Mouse (Mus musculus): ENCODE results near the gene Dab1.
A peak's percentile ranks its signal among the peaks of the same experiment; 100 is the strongest.

Dab1 gene

DNA sequence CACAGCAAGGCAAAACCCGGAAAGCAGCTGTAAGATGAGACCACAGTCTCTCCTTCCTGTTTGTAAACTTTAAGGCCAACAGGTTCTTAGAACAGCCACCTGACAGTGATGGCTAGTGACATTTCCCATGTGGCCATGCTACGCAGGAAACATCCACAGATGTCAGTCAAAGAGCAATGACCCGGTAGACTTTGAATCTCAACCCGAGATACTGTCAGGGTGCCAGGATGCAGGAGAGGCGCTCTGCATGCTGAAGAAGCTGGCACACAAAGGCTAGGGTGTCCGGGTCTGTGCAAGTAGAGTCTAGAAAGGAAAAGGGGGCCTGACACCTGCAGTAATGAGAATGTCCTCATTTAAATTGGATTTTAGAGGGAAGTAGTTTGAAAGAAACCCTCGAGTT, 222.0 kb downstream of the Dab1 start:
- DNase-seq, result no peak

DNA sequence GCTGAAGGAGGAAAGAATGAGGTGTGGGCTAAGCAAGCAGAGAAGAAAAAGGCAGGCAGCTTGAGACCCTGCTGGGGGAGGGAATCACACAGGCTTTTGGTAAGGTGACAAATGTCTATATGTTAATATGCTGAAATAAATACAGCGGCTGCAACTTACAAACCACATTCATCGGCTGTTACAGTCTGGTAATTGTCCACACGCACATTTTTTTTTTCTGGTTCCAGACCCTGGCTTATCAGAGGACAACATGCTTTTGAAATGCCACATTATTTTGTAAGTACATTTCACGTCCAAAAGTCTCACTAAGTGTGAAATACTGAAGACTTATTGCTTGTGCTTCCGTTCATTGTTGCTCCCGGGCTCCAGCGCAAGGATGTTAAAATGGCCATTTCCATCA, 225.5 kb downstream of the Dab1 start:
- DNase-seq, result no peak

DNA sequence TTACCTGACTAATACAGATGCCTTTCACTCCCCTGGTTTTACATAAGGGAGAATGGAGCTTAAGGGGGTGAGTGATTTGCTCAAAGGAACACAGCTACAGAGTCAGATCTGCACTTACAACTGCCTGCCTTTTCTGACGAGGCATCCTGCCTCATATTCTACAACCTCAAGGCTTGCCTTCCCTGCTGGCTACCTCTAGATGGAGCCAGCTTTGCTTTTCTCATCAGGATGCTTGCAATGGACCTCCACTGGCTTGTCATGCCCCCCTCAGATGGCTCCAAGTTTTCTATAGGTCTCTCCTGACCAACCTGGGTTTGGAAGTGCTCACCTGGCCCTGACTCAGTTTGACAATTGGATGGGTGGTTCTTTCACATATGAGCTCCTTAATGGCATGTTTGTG, 238.0 kb downstream of the Dab1 start:
- no peak for DNase-seq

DNA sequence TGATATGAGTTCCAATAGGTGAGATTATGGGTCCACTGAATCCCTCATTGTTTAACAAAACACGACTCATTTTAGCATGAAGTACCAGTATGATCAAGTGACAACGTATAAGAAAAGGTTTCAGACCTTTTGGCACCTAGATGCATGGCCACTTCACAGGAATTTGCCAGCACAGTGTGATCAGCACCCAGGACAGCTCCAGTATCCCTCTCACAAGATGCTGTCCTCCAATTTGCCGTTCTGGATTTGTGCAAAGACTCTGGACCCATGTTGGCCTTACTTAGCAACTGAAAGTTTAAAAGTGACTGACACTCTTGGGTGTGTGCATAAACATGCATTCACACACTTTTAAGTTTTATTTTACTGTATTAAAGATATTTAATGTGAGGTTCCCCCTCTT, 256.4 kb downstream of the Dab1 start:
- no peak for DNase-seq

DNA sequence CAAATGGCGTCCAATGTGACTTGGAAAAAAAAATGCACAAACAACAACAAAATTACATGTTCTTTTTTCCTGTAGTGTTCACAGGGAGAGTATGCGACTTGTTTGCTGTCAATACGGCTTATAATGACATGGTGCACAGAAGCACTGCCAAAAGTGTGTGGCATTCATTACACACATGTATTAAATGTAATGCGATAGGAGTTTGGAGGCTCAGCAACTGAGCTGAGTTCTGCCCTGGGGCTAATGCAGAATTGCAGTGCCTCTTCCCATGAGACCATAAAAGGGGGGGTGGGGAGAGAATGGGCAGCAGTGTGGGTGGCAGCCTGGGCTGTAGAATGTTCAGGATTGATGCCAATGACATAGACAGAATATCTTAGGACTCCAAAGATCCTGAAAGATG, 259.7 kb downstream of the Dab1 start:
- no peak for DNase-seq

DNA sequence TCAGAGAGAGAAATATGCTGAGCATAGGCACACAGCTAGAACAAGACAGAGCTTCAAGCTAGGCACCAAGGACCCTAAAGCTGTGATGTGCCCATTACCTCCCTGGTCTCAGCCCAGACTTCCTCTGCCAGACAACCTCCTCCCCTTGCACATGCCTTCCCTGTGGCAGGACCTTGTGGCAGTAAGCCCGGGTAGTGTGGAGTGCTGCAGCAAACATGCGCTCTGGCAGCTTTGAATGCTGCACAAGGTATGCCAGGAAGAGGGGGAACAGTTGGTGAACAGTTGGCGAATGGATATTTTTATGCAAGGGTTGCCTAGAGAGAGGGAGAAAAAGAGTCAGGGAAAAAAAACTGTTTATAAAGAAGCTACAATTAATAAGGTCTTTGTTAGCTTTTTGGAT, 262.5 kb downstream of the Dab1 start:
- peak; percentile 83 for DNase-seq

DNA sequence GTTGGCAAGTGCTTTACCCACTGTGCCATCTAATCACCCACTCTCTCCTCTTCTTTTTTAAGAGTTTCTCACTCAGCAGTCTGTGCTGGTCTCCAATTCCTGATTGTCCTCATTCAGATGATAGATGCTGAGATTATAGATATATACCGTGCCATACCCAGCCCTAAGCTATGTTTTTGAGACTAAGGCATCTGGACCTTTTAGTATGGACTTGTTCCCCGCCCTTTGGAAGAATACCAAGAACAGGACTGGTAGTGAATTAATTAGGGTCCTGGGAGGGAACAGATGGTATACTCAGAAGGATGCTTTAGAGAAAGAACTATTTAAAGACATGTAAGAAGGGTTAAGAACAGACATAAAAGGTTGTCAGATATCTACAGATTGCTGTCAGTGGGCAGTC, 268.9 kb downstream of the Dab1 start:
- no peak for DNase-seq

DNA sequence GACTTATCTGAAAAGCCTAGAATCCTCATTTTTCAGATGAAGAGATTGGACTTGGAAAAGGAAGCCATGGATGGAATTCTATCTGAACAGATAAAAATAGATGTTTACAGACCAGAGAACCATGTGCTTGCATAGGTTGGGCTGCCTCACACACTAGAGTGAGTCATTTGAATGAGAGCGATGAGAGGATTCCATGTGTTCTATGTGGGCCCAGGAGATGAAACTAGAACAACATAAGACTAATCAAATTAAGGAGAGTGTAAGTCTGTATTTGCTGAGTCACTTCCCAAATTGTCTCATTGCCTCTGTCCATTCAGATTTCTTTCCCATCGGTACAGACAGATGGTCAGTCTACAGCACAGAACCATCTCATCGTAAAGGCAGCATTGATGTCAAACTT, 270.0 kb downstream of the Dab1 start:
- DNase-seq, result no peak

DNA sequence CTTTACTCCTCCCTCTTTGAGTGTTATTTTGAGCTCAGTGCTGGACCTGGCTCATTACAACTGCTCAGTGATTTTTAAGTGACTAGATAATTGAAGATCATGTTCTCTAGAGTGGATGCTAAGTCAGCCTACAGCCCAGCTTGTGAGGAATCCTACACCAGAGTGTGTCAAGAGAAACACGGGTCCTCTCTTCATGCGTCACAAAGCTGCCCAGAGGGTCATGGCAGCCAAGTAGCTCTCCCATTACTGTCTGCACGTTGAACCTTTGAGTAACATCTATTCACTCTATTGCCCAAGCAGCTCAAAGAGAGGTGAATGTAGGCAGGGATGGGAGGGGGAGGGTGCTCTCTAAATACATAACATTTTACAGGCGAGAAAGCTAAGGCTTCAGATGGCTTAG, 277.6 kb downstream of the Dab1 start:
- DNase-seq, result no peak

DNA sequence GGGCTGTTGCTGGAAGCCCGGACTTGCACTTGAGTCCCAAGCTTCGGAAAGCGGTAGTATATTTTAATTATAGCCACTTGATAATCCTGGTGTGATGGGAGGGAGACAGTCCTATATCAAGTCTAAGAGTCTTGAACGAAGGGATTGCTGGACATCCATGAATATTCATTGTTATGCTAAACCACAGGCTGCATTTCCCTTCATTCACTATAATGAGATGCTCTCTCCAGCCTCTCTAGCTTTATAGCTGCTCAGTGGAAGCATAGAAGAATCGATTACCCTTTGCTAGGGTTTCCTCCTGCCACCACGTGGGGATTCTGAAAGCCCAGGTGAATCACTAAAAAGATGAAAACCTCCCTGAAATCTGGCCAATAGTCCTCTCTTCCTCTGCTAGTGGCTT, 278.5 kb downstream of the Dab1 start:
- DNase-seq, result no peak

DNA sequence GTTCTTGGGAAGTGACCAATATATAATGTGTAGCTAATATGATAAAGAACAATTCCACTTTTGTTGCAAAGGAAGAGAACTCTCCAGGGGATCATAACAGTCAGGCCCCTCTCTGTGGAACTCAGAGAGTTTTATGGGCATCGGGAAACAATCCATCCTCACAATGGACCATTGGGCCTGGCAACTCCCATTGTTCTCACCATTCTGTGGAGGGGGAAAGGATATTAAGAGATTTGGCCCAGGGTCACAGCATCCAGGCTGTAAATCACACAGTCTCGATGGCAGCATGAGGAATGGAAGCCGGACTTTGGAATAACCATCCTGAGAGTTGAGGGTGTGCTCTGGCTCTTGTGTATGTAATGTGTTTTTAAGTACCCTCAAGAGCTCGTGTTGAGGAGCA, 292.3 kb downstream of the Dab1 start:
- no peak for DNase-seq

DNA sequence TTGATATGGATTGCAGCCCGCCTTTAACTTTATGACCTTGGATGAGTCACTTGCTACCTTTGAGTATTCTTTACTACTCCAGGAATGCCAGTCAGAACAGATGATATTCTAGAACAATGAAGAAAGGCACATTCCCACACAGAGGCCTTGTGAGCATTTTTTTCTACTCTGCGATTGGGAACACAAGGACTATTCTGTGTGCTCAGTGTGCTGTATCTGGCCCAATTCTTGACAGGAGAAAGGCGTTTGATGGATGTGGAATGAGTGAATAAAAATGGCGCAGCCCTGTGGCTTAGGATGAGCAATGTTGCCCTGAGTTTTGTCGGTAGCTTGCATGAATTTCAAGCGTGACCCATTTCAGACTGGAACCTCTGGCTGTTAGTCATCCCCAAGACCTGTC, 292.9 kb downstream of the Dab1 start:
- DNase-seq, result no peak

DNA sequence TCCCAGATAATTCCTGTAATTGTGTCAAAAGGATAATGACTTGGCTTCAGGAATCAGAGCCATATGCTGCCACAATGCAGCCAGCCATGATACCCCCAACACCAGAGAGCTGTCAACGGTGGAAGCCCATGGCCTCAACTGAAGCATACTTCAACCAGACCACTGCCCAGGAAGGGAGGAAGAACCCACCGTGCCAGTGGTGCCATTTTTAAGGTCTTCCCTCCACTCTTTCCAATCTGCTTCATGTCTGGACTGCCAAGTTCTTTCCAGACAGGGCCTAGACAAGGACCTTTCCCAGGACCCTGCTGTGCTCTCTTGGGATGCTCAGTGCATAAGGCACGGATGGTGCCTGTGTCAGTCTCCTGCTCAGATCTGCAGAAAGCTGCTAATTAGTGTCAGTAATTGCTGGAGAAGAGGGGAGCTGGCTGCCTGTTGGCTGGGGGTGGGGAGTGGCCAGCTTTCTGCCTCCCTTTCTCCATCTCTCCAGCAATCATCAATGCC, 303.3 kb downstream of the Dab1 start:
- DNase-seq, result peak; percentile 35

DNA sequence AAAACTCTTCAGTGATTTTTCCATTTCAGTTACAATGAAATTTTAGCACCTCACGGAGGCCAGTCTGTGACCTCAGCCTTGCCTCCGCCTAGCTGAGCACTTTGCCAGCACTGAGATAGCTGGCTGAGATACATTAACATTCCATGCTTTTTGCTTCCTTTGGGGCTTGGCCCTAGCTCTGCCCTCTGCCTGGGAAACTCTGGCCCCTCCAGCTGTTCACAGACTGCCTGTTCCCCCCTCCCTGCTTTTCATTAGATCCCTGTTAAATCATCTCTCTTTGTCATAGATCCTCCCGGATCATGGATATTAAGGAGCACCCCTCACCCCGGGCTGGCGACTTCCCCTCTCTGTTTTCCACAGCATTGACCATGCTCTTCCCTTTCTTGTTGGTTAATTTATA, 307.5 kb downstream of the Dab1 start:
- DNase-seq, result no peak

DNA sequence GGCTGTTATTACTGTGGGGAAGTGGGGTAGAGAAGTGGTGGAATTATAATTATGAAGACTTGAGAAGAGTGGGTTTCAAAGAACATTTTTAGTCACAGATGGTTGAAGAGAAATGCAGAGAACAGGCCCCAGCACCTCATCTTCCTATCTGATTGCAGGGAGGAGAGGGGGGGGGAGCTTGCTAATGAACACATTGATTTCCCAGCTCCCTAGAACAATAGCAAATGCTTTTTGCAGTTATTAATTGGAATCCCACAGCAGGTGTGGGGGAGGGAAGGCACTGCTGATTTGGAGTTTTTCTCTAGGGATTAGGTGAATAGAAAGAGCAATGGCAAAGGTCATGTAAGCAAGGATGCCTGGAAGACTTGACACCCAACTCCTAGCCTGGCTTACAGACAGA, 310.5 kb downstream of the Dab1 start:
- DNase-seq, result no peak

DNA sequence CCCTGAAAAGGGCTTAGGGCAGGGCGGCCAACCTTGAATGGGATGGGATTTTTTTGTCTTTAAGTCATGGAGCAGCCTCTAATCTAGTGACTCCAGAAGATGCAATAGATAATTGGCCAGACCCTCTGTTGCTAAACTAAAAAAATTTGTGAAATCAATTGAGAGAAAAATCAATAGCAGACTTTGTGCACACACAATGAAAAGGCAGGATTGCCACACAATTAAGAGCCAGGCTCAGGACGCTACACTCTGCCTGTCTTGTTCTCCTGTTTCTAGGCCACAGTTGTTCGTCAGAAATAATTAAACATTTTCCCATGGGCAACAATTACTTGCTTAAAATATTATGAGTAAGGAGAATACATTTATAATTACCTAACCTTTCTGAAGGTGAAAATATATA, 315.2 kb downstream of the Dab1 start:
- DNase-seq, result no peak

DNA sequence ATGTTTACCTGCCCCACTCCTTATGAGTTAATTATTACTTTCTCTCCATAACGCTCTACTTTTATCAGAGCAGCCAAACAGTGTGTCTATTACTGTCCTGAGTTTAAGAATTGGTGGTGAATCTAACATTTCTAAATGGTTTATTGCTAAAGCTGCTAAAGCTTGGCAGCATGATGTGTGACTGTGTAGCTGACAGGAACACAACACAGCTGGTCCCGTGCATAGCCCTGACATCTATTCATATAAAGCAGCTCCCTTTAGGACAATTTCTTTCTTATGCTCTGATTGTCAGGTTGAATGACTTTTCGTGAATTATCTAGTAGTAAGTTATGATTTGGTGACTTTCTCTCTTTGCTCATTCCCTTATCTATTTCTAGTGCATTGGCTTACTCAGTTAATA, 329.1 kb downstream of the Dab1 start:
- DNase-seq, result no peak

DNA sequence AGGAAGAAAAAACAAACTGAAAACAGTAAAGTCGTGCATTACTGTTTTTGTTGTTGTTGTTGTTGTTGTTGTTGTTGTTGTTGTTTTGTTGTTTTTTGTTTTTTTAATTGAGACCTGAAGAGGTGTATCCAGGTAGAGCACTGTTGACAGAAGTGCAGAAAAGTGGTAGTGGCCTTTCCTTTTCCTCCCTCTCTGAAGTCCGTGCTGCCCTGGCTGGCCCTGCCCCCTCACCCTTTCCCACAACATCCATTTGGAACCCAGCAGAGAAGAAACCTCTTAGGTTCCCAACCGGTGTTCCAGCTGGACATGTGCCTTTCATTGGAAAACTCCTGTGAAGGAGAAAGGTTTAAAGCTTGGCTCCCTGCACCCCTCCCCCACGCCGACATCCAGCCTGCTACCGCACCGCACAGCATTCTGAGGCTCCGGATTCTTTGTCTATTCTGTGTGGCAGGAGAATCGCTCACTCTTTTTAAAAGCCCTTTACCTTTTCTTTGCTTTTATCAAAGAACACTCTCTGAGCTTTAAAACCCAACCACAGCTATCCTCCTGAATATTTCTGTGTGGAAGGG, 334.6 kb downstream of the Dab1 start:
- DNase-seq, result no peak

DNA sequence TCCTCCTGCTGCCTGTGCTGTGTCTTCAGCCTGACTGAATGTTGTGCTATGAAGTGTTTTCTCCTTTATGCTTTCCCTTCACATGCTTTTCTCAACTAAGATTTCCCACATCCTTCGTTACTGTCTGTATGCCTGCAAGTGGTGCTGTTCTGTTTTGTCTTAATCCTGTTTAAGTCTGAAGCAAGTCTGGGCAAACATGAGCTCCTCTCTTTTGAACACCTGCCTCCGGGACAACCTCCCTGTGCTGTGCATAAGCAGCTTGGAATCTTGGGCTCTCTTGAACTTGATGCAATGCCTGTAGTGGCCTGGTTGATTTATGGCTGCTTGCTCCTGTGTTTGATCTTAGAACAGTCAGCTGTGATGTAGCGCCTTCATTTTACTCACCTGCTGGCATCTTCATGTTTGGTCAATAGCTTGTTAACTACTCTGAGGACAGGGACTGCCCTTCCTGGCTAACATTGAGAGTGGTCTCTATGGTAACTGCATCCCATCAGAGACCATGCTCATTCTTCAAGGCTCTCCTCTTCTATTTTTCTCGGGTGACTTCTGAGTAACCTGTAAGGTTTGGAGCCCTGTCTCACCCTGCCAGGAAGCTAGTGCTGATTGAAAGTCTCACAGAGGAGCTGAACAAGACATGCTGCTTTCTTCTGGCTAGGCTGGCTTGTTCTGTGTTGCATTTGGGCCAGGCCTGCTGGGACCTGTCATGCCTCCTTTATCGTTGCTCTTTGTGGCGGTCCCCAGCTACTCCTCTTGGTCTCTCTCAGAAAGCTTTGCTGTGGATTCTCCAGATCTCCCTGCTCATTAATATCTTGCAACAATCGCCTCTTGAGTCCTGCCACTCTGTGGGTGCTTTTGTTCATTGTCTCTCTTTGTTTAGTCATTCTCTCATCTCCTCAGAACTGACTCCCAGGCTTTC, 342.2 kb downstream of the Dab1 start:
- DNase-seq, result no peak

DNA sequence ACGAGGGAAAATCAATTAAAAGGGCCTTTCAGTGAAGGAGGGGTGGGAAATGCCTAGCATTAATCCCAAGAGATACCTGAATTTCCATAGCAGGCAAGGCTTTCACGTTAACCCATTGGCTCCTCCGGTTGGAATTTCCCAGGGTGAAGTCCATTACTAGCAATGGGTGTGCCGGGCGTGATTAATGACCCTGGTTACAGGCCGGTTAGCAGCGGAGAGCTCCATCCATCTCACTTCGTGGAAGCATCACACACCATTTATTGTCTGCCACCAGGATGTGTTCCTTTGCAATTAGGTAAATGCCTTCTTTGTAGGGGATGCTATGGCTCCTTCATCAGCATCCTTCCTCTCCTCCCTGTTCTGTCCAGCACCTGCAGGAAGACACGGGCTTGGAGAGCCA, 350.7 kb downstream of the Dab1 start:
- no peak for DNase-seq

DNA sequence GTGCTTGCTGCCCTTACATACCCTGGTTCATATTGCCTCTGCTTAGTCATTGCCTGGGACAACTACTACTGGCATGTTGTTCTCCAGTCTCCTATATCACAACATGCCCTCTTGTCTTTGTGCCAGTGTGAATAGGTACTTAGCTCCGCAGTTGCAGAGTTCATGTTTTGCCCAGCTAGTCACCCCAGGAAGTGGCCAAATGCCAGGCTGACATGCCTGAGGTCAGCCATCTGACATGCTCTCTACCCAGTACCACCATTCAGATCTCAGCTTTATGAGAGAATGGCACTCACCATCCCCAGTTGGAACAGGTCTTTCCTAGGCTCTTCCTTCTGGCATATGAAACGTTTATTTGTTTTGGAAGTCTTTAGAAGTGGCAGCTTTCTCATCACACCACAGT, 355.4 kb downstream of the Dab1 start:
- no peak for DNase-seq

DNA sequence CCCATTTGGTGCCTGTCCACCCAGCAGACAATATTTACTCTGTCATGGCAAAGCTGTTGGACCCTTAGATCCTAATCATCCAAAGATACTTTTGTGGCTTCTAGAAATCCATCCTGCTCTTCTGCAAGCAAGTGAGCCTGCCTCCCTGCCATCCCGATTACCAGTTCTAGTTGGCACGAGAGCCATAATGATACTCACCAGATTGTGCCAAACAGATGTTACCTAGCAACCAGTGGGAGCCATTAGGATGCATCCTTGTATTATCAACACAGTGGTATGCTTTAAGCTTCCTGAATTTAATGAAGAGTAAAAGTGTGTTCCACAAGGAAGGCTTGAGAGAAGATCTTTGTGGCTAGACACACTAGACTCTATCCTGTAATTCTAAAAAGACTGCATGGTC, 355.8 kb downstream of the Dab1 start:
- DNase-seq, result no peak

DNA sequence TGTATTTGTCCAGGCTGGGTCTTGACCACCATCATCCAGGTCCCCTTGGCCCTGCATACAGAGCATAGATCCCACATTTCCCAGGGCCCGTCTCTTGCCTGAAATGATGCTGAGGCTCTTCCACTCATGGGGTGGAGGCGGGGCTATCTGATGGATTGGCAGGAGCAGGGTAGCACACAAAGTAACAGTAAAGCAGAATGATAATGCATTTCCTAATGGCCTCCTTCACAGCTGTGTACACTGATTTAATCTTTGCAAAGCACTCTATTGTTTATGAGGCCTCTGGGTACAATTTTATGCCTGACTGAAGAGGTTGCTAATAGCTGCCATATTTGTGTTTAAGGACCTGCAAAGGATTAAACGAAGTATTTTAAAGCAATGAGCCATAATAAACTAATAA, 374.7 kb downstream of the Dab1 start:
- DNase-seq, result no peak

DNA sequence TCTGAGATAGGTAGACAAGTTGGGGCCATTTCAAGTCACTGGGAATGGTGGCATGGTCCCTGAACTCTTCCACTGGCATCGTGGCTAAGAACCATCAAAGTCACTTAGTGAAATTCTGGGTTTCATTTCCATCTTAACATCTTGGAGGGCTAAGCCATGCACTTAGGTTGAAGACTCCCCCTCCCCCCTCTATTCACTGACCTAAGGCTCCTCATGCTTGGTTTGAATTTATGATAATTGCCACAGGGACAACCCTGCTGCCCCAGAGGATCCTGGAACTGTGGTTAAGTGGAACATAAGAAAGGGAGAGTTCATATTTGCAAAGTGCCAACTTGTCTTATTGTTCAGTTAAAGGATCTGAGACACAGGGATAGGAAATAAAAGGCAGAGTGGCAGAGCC, 375.2 kb downstream of the Dab1 start:
- DNase-seq, result no peak

DNA sequence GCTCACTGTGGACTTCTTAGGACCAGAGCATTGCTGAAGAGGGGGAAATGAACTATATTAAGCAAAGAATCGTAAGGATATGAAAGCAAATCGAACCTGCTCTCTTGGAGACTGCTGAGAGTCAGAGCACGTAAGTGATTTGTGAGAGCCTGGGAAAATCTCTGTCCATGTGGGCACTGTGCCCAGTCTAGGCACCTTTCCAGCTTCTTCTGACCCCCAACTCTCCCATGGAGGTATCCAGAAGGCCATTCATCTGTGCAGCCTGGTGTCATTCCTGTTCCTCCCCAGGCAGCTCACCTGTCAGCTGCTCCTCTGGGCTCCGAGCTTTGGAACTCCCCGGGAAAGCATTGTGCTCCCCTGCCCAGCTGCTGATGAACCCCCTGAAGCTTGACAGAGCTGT, 389.2 kb downstream of the Dab1 start:
- peak; percentile 76 for DNase-seq
